Mouse (Mus musculus) kidney, adult 18-20 months (tissue): ENCODE data around the gene Rapgef4.
"Not testable (repeated sequence)": the region's sequence is repeated elsewhere in the genome, so short reads cannot be mapped to it uniquely, and the experiment has no call there.

Experiments
- DNase-seq: peaks from one replicate; pipeline ENCODE4 v3.0.0; 2021

The Rapgef4 gene

GRCm38 (mm10) chr2:72125786-72126185 is 144.7 kb downstream of the Rapgef4 start:
- no peak for DNase-seq

GRCm38 (mm10) chr2:72126411-72126810 is 145.4 kb downstream of the Rapgef4 start:
- no peak for DNase-seq

- DNase-seq = no peak
Measured at GRCm38 (mm10) chr2:72129612-72130311, 148.7 kb downstream of the Rapgef4 start.

- DNase-seq = no peak
Measured at GRCm38 (mm10) chr2:72132222-72132621, 151.2 kb downstream of the Rapgef4 start.

GRCm38 (mm10) chr2:72136045-72136444 is 155.0 kb downstream of the Rapgef4 start:
- no peak for DNase-seq

GRCm38 (mm10) chr2:72136486-72137264 is 155.6 kb downstream of the Rapgef4 start:
- no peak for DNase-seq

- no peak for DNase-seq
Measured at GRCm38 (mm10) chr2:72139863-72140845, 159.1 kb downstream of the Rapgef4 start.

GRCm38 (mm10) chr2:72141091-72141490 is 160.1 kb downstream of the Rapgef4 start:
- DNase-seq = no peak

GRCm38 (mm10) chr2:72141732-72142131 is 160.7 kb downstream of the Rapgef4 start:
- not testable (repeated sequence) for DNase-seq

GRCm38 (mm10) chr2:72143413-72143812 is 162.4 kb downstream of the Rapgef4 start:
- DNase-seq = no peak

GRCm38 (mm10) chr2:72144576-72145200 is 163.6 kb downstream of the Rapgef4 start:
- no peak for DNase-seq

GRCm38 (mm10) chr2:72145281-72145875 is 164.3 kb downstream of the Rapgef4 start:
- no peak for DNase-seq

- DNase-seq = no peak
Measured at GRCm38 (mm10) chr2:72146061-72146460, 165.0 kb downstream of the Rapgef4 start.

GRCm38 (mm10) chr2:72147246-72147645 is 166.2 kb downstream of the Rapgef4 start:
- DNase-seq = no peak

GRCm38 (mm10) chr2:72147695-72148094 is 166.7 kb downstream of the Rapgef4 start:
- DNase-seq = no peak

- no peak for DNase-seq
Measured at GRCm38 (mm10) chr2:72148647-72149046, 167.6 kb downstream of the Rapgef4 start.

- DNase-seq = peak; percentile 65
Measured at GRCm38 (mm10) chr2:72149059-72149458, 168.0 kb downstream of the Rapgef4 start.

- DNase-seq = no peak
Measured at GRCm38 (mm10) chr2:72151792-72152554, 170.9 kb downstream of the Rapgef4 start.

GRCm38 (mm10) chr2:72152746-72153145 is 171.7 kb downstream of the Rapgef4 start:
- no peak for DNase-seq

- DNase-seq = no peak
Measured at GRCm38 (mm10) chr2:72153851-72154250, 172.8 kb downstream of the Rapgef4 start.

- no peak for DNase-seq
Measured at GRCm38 (mm10) chr2:72155102-72155773, 174.2 kb downstream of the Rapgef4 start.
